Comparison of ENCODE assay signal across 8 mouse cellular contexts in the genomic region with DNA sequence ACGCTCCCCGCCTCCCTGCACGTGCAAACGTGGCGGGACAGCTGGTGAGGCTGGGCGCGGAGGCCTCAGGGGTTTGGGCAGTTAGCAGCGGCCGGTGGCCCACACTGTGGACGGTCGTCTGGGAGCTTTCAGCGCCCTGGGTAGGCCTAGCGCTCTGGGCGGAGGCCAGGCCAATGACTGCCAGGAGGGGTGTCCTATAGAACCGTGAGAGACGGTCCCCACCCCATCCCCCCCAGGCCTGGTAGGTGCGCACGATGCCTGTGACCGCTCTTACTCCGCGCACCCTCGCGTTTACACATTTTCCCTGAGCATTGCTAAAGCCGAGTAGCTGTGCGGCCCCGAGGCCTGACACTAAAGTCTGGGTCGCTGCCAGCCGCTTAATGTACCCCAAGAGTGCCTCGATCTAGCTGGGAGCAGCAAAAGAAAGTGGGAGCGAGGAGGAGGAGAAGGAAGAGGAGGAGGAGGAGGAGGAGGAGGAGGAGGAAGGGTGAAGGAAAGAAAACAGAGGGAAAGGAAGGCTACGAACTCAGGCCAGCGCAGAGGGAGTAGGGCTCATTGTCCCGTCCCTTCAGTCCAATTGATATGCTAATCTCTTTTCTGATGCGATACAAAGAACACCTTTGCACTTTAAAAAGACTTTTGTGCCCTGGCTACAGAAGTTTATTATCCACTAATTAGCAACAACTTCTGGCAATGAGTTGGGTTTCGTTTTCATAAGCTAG.
DNase-seq lines count a peak whose midpoint lies in the region; ATAC-seq lines count a peak whose summit lies in the region.

No protein-coding gene starts in this region.

- H3K27me3 ChIP-seq in embryonic facial prominence, embryonic 11.5 days (ENCODE audit: control insufficient read depth, insufficient read depth, low read length): peaks cover 41% of the 10 kb centered on the region
- H3K27me3 ChIP-seq in limb, embryonic 12.5 days: peaks cover 74% of the 10 kb centered on the region

- peak overlapping the region; percentile 35 for H3K4me3 ChIP-seq in embryonic facial prominence, embryonic 11.5 days (ENCODE audit: low read depth, low read length)
- peak overlapping the region; percentile 43 for H3K4me3 ChIP-seq in limb, embryonic 12.5 days (replicated peaks)

- H3K27ac ChIP-seq in embryonic facial prominence, embryonic 11.5 days (replicated peaks; ENCODE audit: low read depth, low read length): peak overlapping the region; percentile 37
- H3K27ac ChIP-seq in limb, embryonic 12.5 days: no peak overlapping the region

- no peaks in the 10 kb centered on the region for H3K9me3 ChIP-seq in embryonic facial prominence, embryonic 11.5 days (replicated peaks; ENCODE audit: control insufficient read depth, low read length)
- no peaks in the 10 kb centered on the region for H3K9me3 ChIP-seq in limb, embryonic 12.5 days

- ATAC-seq in frontal cortex, adult (ENCODE audit: low TSS enrichment): peak; percentile 25
- peak; percentile 81 for ATAC-seq in embryonic facial prominence, embryonic 11.5 days (replicated peaks; ENCODE audit: insufficient number of reproducible peaks, low FRiP score, low TSS enrichment, low read depth)
- ATAC-seq in limb, embryonic 12.5 days (ENCODE audit: insufficient number of reproducible peaks, insufficient read depth, low FRiP score, low TSS enrichment, low read depth): peak; percentile 75; the same call in 1 of the 2 replicates
- no peak for ATAC-seq in activated CD4-positive, CD25-positive, alpha-beta regulatory T cell, adult 4 months

- H3K36me3 ChIP-seq in embryonic facial prominence, embryonic 11.5 days (replicated peaks; ENCODE audit: control insufficient read depth, insufficient read depth, low read depth, low read length): no peaks in the 10 kb centered on the region
- no peaks in the 10 kb centered on the region for H3K36me3 ChIP-seq in limb, embryonic 12.5 days

- H3K9ac ChIP-seq in embryonic facial prominence, embryonic 11.5 days (replicated peaks; ENCODE audit: low read length): peak overlapping the region; percentile 55
- peak overlapping the region; percentile 50; the same call in 1 of the 2 replicates for H3K9ac ChIP-seq in limb, embryonic 12.5 days (replicated peaks)

- DNase-seq in frontal cortex, postnatal 14 days (ENCODE audit: low spot score in 2 of 2): no peak
- peak; percentile 4 for DNase-seq in 3134 (ENCODE audit: extremely low read depth, insufficient read length, low spot score)
- peak; percentile 23 for DNase-seq in embryonic facial prominence, embryonic 11.5 days (ENCODE audit: low spot score)
- peak; percentile 77 for DNase-seq in retina, embryonic 14.5 days (ENCODE audit: low spot score)
- DNase-seq in spleen, adult 12 weeks (ENCODE audit: low spot score): no peak

- under 1% methylated on average over 35 of the region's 35 CpGs for WGBS in embryonic facial prominence, embryonic 11.5 days
- 2% methylated on average over 35 of the region's 35 CpGs for WGBS in limb, embryonic 12.5 days

- H3K4me2 ChIP-seq in embryonic facial prominence, embryonic 11.5 days (ENCODE audit: low read depth, low read length): peak overlapping the region; percentile 70
- H3K4me2 ChIP-seq in limb, embryonic 12.5 days: peak overlapping the region; percentile 76

- H3K4me1 ChIP-seq in embryonic facial prominence, embryonic 11.5 days (ENCODE audit: control insufficient read depth, insufficient read depth, low read length): peaks cover 8% of the 10 kb centered on the region
- peaks cover 12% of the 10 kb centered on the region for H3K4me1 ChIP-seq in limb, embryonic 12.5 days (replicated peaks)

Comparison
In these comparisons a context has a peak if more than half of its experiments do, and no peak if none do; other contexts are left out.
1. DNase-seq: peak in 3134 (single experiment), embryonic facial prominence, embryonic 11.5 days (single experiment) and retina, embryonic 14.5 days (single experiment); none in frontal cortex, postnatal 14 days (0 of 2) and spleen, adult 12 weeks (single experiment).